Mouse (Mus musculus) limb, embryonic 11.5 days (tissue): Measurements from ENCODE around the gene Slc11a2. TPM values are rescaled to one million over a fixed set of nuclear protein-coding genes. Genes with fewer than 3 reads are reported as not detected.

ENCODE experiments used
- ATAC-seq: fragments of 200-750 bp; cut with Nextera tagmentation; 2 replicates; pipeline ENCODE4 v1.8.0; 2017; ENCODE audit warnings: low read depth; ENCODE audit not compliant: insufficient number of reproducible peaks, low FRiP score, low TSS enrichment
- DNase-seq: peaks from one replicate; pipeline ENCODE4 v3.0.0-alpha.2; 2015; ENCODE audit warnings: low spot score
- H3K27ac ChIP-seq: fragments of 300-500 bp; sonication (generic); replicated peaks from 2 replicates; pipeline ENCODE4 v1.5.1; 2014; ENCODE audit warnings: low read depth, mild to moderate bottlenecking, low read length
- H3K27me3 ChIP-seq: fragments of 300-500 bp; sonication (generic); 2 replicates; pipeline ENCODE4 v1.6.1; 2014; ENCODE audit warnings: mild to moderate bottlenecking, low read length, mixed read lengths; ENCODE audit not compliant: control insufficient read depth, insufficient read depth
- H3K36me3 ChIP-seq: fragments of 300-500 bp; sonication (generic); 2 replicates; pipeline ENCODE4 v1.6.1; 2014; ENCODE audit warnings: mild to moderate bottlenecking, low read length, moderate library complexity, mixed read lengths; ENCODE audit not compliant: control insufficient read depth, insufficient read depth
- H3K4me1 ChIP-seq: fragments of 300-500 bp; sonication (generic); 2 replicates; pipeline ENCODE4 v1.6.1; 2014; ENCODE audit warnings: low read length, mixed read lengths; ENCODE audit not compliant: control insufficient read depth, insufficient read depth
- H3K4me2 ChIP-seq: fragments of 300-500 bp; sonication (generic); 2 replicates; pipeline ENCODE4 v1.6.1; 2014; ENCODE audit warnings: low read depth, mild to moderate bottlenecking, moderate library complexity; ENCODE audit not compliant: severe bottlenecking
- H3K4me3 ChIP-seq: fragments of 300-500 bp; sonication (generic); 2 replicates; pipeline ENCODE4 v1.5.1; 2014; ENCODE audit warnings: low read depth, low read length
- H3K9ac ChIP-seq: fragments of 300-500 bp; sonication (generic); 2 replicates; pipeline ENCODE4 v1.6.1; 2014; ENCODE audit warnings: mild to moderate bottlenecking, low read length
- H3K9me3 ChIP-seq: fragments of 300-500 bp; sonication (generic); 2 replicates; pipeline ENCODE4 v1.6.1; 2016; ENCODE audit warnings: low read length; ENCODE audit not compliant: control insufficient read depth
- WGBS: fragments of 180-500 bp; shearing (Covaris S2); extraction: QIAGEN DNeasy Blood & Tissue Kit; methylation state at CpG from one replicate; pipeline ENCODE4 v1.1.7; 2014; 5-methylcytosine and 5-hydroxymethylcytosine counted together
- polyA plus RNA-seq: library from polyadenylated mRNA; unstranded; fragments of >200 nt; fragmentation: Nextera tagmentation; extraction: Ambion mirVana; gene quantifications from 2 replicates; pipeline ENCODE4 v1.2.1, GENCODE M21; 2014

Gene Slc11a2
- polyA plus RNA-seq, 1 experiment from 2014 or later: 19.5 TPM

GRCm38 (mm10) chr15:100417854-100418450, 6.9 kb downstream of the Slc11a2 start:
- Histone ChIP-seq H3K4me2 (no peak overlapping the region), H3K27me3 (no peaks in the 10 kb centered on the region), H3K4me3 (no peak overlapping the region), H3K4me1 (peaks cover 11% of the 10 kb centered on the region), H3K9ac (no peak overlapping the region), H3K9me3 (no peaks in the 10 kb centered on the region), H3K36me3 (no peaks in the 10 kb centered on the region), H3K27ac (no peak overlapping the region)
- ATAC-seq: no peak
- WGBS: 91% methylated on average over 9 of the region's 9 CpGs
- no peak for DNase-seq

GRCm38 (mm10) chr15:100415684-100416083, 9.2 kb downstream of the Slc11a2 start:
- Histone ChIP-seq H3K4me2 (no peak overlapping the region), H3K27ac (no peak overlapping the region), H3K9me3 (no peaks in the 10 kb centered on the region), H3K4me3 (no peak overlapping the region), H3K9ac (no peak overlapping the region), H3K36me3 (no peaks in the 10 kb centered on the region), H3K4me1 (peaks cover 4% of the 10 kb centered on the region; the same call in 1 of the 2 replicates), H3K27me3 (no peaks in the 10 kb centered on the region)
- DNase-seq (no peak), ATAC-seq (no peak)
- WGBS: 92% methylated on average over 8 of the region's 8 CpGs

- Histone ChIP-seq H3K4me2 (no peak overlapping the region), H3K9ac (no peak overlapping the region), H3K36me3 (no peaks in the 10 kb centered on the region), H3K27me3 (no peaks in the 10 kb centered on the region), H3K9me3 (no peaks in the 10 kb centered on the region), H3K27ac (no peak overlapping the region), H3K4me3 (no peak overlapping the region), H3K4me1 (peaks cover 4% of the 10 kb centered on the region; the same call in 1 of the 2 replicates)
- WGBS: 92% methylated on average over 13 of the region's 13 CpGs
- ATAC-seq (no peak), DNase-seq (no peak)
Measured at GRCm38 (mm10) chr15:100414942-100415341, 9.9 kb downstream of the Slc11a2 start.

- Histone ChIP-seq H3K9me3 (no peaks in the 10 kb centered on the region), H3K27me3 (no peaks in the 10 kb centered on the region), H3K4me2 (no peak overlapping the region), H3K4me3 (no peak overlapping the region), H3K36me3 (no peaks in the 10 kb centered on the region), H3K4me1 (no peaks in the 10 kb centered on the region), H3K27ac (no peak overlapping the region), H3K9ac (no peak overlapping the region)
- DNase-seq (no peak), ATAC-seq (no peak)
- 54% methylated on average over 4 of the region's 4 CpGs for WGBS
Measured at GRCm38 (mm10) chr15:100414011-100414410, 10.9 kb downstream of the Slc11a2 start.

GRCm38 (mm10) chr15:100413306-100413705, 11.6 kb downstream of the Slc11a2 start:
- Histone ChIP-seq H3K4me3 (no peak overlapping the region), H3K27me3 (no peaks in the 10 kb centered on the region), H3K9ac (no peak overlapping the region), H3K9me3 (no peaks in the 10 kb centered on the region), H3K4me1 (no peaks in the 10 kb centered on the region), H3K4me2 (no peak overlapping the region), H3K27ac (no peak overlapping the region), H3K36me3 (no peaks in the 10 kb centered on the region)
- ATAC-seq (no peak), DNase-seq (no peak)
- WGBS: 78% methylated on average over 4 of the region's 5 CpGs

GRCm38 (mm10) chr15:100411731-100412130, 13.1 kb downstream of the Slc11a2 start:
- Histone ChIP-seq H3K4me3 (no peak overlapping the region), H3K27me3 (no peaks in the 10 kb centered on the region), H3K4me1 (no peaks in the 10 kb centered on the region), H3K27ac (no peak overlapping the region), H3K9me3 (no peaks in the 10 kb centered on the region), H3K36me3 (peaks cover 5% of the 10 kb centered on the region; the same call in 1 of the 2 replicates), H3K4me2 (no peak overlapping the region), H3K9ac (no peak overlapping the region)
- WGBS: 84% methylated on average over 5 of the region's 5 CpGs
- DNase-seq (no peak), ATAC-seq (no peak)

GRCm38 (mm10) chr15:100410918-100411672, 13.8 kb downstream of the Slc11a2 start:
- no peak overlapping the region for H3K4me3 ChIP-seq
- no peaks in the 10 kb centered on the region for H3K27me3 ChIP-seq
- WGBS: 57% methylated on average over 14 of the region's 14 CpGs
- peak; percentile 31 for DNase-seq
- H3K4me1 ChIP-seq: no peaks in the 10 kb centered on the region
- H3K36me3 ChIP-seq: peaks cover 5% of the 10 kb centered on the region; the same call in 1 of the 2 replicates
- H3K9me3 ChIP-seq: no peaks in the 10 kb centered on the region
- no peak overlapping the region for H3K4me2 ChIP-seq
- ATAC-seq: no peak
- no peak overlapping the region for H3K27ac ChIP-seq
- no peak overlapping the region for H3K9ac ChIP-seq

- no peaks in the 10 kb centered on the region for H3K4me1 ChIP-seq
- DNase-seq (no peak), ATAC-seq (no peak)
- 85% methylated on average over 5 of the region's 5 CpGs for WGBS
- no peaks in the 10 kb centered on the region for H3K27me3 ChIP-seq
- H3K9me3 ChIP-seq: no peaks in the 10 kb centered on the region
- no peak overlapping the region for H3K27ac ChIP-seq
- peaks cover 12% of the 10 kb centered on the region; the same call in 1 of the 2 replicates for H3K36me3 ChIP-seq
- no peak overlapping the region for H3K9ac ChIP-seq
- H3K4me3 ChIP-seq: no peak overlapping the region
- H3K4me2 ChIP-seq: no peak overlapping the region
Measured at GRCm38 (mm10) chr15:100406088-100406487, 18.8 kb downstream of the Slc11a2 start.
